Mouse (Mus musculus): Measurements from ENCODE around the gene Plxna2. TPM values are rescaled to one million over a fixed set of nuclear protein-coding genes. Genes with fewer than 3 reads are reported as not detected.

Gene Plxna2
- polyA plus RNA-seq, 1 experiment, result not detected

- no peak for TF ChIP-seq GATA1 (IDR thresholded peaks at IDR 0.05; ENCODE audit: low read length)
Measured at GRCm38 (mm10) chr1:194618841-194619311, 858 bp downstream of the Plxna2 start.

DNA sequence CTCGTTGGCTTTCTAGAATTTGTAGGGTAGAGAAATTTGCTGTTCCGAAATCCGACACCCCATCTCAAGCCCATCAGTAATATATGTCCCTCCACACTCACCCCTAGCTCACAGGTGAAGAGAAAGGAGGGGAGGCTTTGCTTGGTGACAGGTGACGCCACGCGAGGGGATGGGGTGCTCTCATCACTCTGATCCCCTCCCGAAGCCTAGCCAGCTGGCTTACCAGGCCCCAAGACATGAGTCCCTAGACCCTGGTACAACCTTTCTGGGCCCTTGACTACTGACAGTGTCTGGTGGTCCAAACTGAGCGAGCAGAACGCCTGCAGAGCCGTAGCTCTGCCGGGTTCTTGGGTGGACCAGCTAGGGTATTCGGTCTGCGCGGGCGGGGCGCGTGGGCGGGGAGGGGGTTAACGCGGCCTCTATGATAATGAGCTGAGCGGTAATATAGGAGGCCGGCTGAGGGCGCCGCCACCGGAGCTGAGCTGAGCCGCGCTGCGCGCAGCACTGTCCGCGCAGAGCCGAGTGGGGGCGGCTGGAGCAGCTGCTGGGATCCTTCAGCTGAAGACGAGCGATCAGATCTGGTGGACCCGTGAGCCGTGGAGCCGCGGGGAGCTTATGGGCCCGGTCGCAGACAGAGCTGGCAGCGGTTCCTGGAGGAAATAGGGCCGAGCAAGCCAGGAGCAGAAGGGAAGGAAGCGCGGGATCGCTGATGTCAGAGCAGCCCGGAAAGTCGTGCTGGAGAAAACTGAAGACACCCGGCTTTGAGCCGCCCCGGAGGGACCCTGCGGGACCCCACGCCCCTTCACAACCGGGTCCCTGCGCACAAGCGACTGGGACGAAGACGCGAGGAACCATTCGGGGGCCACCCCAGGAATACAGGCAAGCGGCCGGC lies 1.6 kb downstream of the Plxna2 start:
- TF ChIP-seq GATA1 (IDR thresholded peaks at IDR 0.05; ENCODE audit: low read length), result no peak

DNA sequence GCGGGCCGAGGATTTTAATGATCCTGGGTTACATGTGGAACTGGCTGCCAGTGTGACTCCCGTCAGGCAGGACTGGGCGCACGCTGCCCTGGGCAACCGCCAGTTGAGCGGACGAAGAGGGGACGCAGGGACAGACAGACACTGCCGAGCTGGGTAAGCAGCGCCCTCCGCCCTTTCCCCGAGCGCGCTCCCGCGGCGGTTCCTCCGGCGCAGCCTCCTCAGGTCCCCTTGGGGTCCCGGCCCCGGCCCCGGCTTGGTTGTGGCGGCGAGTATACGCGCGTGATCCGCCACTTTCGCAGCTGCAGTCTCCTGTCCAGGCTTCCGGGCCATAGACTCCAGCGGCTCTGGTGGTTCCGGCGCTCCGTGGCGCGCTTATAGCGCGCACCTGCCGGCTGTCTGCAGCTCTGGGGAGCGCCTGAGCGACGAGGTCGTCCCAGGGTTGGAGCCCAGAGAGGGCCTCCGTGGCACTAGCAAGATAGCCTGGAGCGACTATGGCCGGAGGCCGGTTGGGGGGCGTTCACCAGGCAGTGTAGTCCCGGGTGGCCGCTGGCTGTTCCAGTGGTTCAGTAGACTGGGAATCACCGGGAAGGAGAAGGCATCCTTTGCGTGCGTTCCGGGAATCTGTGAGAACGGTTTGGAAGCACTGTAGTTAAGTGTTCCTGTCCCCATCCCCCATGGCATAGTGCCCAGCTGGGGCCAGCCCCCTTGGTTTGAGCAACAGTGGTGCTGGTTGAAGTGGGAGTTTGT lies 2.4 kb downstream of the Plxna2 start:
- no peak for TF ChIP-seq GATA1 (IDR thresholded peaks at IDR 0.05; ENCODE audit: low read length)

DNA sequence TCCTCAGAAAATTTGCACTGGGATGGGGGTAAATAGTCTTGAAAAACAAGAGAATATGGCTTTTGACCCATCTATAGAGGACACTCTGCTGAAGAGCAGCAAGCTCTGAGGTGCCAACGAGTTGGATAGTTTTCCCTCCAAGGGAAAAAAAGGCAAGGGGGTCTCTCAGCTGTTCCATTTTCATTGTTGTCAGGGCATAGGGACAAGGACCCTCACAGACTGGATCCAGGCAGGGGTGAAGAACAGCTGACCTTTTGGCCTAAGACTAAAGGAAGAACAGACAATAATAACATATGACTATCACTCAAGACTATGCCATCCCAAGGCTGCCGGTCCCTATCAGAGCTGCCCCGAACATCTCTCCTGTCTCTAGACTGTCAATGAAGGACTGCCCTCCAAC lies 4.2 kb downstream of the Plxna2 start:
- no peak for TF ChIP-seq GATA1 (IDR thresholded peaks at IDR 0.05; ENCODE audit: low read length)

- TF ChIP-seq GATA1 (IDR thresholded peaks at IDR 0.05; ENCODE audit: low read length), result no peak
Measured at GRCm38 (mm10) chr1:194622677-194623076, 4.7 kb downstream of the Plxna2 start.

DNA sequence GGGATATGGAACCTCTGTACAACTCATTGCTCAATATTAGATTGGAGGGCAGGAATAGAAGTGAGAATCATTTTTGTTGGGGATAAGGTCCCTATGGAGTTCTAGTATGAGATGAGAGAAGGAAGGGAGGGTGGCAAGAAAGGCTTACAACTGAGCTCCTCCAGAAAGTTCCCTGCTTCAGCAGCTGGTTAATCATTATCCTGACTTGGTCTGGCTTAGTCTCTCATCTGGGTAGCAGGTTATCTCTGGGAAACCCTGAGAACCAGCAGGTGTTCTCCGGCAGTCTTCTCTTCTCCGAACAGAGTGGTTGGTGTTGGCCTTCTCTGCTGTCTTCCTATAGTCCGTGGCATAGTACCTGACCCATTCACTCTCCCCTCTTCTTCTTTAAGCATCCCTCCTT lies 5.6 kb downstream of the Plxna2 start:
- no peak for TF ChIP-seq GATA1 (IDR thresholded peaks at IDR 0.05; ENCODE audit: low read length)

- TF ChIP-seq GATA1 (IDR thresholded peaks at IDR 0.05; ENCODE audit: low read length), result no peak
Measured at GRCm38 (mm10) chr1:194624411-194624810, 6.4 kb downstream of the Plxna2 start.

DNA sequence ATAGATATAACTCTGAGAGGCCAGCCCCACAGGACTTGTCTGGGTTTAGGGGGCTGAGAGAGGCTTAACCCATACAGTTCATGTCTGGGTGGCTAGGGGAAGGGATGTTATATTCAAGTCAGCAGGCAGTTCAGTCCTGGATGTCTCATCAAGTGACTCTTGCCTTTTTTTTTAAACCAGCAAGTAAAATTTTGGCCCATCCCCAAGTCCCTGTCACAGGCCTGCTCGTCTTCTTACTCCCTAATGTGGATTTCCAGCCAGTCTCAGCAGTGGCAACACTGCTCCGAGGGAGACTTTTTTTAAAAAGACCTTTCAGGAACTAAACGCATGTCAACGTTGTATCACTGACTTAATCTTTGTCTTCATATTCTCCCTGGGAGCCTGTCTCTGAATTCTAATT lies 7.0 kb downstream of the Plxna2 start:
- TF ChIP-seq GATA1 (IDR thresholded peaks at IDR 0.05; ENCODE audit: low read length), result no peak

DNA sequence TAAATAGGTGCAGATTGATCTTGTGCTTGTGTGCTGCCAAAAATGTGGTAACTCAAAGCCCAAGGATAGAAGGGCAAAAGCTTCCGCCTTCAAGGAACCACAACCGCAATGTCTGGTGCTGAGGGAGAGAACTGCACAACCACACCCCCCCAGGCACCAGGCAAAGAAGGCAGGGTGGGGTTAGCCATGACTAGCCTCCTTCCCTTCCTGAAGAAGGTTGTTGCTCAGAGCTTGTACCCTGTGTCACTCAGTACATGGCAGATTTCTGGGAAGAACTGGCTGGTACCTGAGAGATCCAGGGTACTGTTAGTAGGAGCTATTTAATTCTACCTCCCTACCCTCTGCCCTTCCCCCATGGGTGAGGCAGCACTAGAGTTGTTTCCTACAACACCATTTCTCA lies 8.1 kb downstream of the Plxna2 start:
- no peak for TF ChIP-seq GATA1 (IDR thresholded peaks at IDR 0.05; ENCODE audit: low read length)

DNA sequence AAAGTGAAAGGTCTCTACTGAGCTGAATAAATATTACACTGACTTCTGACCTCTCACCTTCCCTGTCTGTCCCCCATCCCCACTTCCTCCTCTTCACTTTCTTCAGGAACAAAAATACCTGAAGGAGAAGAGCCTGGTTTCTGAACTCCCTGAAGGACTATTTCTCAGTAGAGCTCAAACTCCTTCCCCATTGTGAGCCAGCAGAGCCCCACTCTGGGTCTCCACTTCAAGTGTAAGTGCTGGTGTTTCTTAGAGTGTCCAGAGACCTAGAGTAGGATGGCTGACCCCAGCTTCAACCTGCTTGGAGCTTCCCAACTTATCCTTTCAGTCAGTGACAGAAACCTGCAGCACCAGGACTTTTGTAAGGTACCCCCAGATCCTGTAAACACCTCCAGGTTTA lies 9.3 kb downstream of the Plxna2 start:
- TF ChIP-seq GATA1 (IDR thresholded peaks at IDR 0.05; ENCODE audit: low read length), result no peak

- no peak for TF ChIP-seq GATA1 (IDR thresholded peaks at IDR 0.05; ENCODE audit: low read length)
Measured at GRCm38 (mm10) chr1:194629135-194629689, 11.2 kb downstream of the Plxna2 start.

DNA sequence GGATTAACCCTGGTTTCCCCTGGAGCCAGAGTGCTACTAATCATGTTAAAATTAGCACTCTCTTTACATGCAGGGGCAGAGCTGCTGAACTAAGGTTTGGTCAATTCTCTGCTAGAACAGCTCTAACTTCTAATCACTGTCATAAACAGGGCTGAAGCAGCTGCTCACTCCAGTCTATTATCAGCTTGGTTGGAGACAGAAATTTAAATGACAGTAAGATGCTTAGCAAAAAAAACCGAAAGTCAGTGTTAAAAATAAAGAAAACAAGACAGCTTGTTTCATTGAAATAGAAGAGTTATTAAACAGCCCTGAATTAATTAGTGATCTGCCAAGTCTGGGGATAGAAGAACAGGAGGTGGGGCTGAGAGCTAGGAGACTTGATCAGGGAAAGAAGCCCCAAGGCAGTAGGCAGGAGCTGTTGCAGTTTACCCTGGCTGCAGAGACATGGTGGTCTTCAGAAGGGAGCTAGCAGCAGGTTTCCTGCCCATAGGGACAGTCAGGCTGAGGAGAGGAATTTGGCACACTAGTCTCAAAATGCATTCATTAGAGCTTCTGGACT lies 12.6 kb downstream of the Plxna2 start:
- TF ChIP-seq GATA1 (IDR thresholded peaks at IDR 0.05; ENCODE audit: low read length), result no peak

- no peak for TF ChIP-seq GATA1 (IDR thresholded peaks at IDR 0.05; ENCODE audit: low read length)
Measured at GRCm38 (mm10) chr1:194631574-194631973, 13.6 kb downstream of the Plxna2 start.

DNA sequence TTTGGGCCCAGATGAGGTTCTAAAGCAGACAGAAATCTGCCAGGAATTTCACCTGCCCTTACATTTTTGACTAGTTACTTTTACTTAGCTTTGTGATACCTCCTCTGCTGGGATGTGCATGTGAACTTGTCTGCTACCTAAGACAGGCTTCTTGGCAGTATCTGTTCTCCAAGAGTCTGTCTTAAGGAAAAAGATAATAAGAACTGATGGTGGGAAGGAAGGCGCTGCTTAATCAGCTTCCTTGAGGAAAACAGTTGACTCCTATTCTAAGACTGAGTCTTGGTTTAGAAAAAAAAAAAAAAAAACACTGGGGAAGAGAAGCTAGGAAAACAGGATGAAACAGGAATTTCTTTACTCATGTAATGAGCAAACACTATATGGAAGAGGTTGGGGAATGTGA lies 14.0 kb downstream of the Plxna2 start:
- TF ChIP-seq GATA1 (IDR thresholded peaks at IDR 0.05; ENCODE audit: low read length), result no peak

DNA sequence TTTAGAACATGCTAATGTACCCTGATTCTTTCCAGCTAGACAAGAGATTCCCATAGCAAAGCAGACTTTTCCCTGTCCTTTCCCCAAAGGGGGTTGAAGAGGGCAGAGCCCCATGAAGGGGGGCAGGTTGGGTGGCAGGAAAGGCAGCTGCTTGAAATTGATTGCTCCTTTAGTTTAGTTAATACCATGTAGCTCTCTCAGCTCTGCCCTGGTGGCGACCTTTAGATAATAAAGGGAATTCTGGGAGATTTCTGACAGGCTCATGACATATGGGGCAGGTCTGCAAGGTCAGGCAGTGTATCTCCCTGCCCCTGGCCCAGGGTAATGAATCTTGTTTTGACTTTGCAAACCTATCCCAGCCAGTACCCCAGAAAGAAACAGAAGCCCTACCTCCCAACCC lies 17.4 kb downstream of the Plxna2 start:
- no peak for TF ChIP-seq GATA1 (IDR thresholded peaks at IDR 0.05; ENCODE audit: low read length)

DNA sequence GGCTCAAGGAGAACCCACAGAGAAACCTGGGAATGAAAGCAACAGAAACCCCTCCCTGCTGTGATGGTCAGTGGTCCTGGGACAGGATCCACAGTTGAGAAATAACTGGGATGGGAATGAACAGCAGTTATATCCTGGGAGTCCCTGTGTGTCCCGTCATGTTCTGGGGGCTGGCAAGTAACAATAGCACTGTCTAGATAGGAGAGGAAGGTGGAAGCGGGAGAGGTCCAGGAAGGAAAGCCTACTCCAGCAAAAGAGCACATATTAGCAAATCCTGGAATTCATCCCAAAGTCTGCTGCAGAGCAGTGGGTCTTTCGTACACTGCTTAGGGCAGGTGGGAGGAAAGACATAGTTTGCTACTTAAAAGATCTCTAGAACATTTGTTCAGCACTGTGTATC lies 17.9 kb downstream of the Plxna2 start:
- TF ChIP-seq GATA1 (IDR thresholded peaks at IDR 0.05; ENCODE audit: low read length), result no peak

Data from G1E-ER4 (cell line).